Mouse (Mus musculus) Patski (cell line): ENCODE measurements at regions not wholly inside any gene's neighbourhood (a gene's known extent, or its start where the extent isn't known, plus 50 kb on each side); places are given as distances from the start of the nearest gene placed in this dataset.

Experiments
- ATAC-seq: fragments of 100-300 bp; one replicate; pipeline ENCODE4 v1.8.0; 2021
- CTCF ChIA-PET: fragments of 350-600 bp; sonication (Branson Sonifier 250); formaldehyde crosslinking; loops from one replicate; lab custom pipeline; 2022; ENCODE audit warnings: inconsistent platforms; lab: Charles Lee
- POLR2A ChIA-PET: fragments of 350-600 bp; sonication (Branson Sonifier 250); formaldehyde crosslinking; loops from one replicate; lab custom pipeline; 2022; ENCODE audit warnings: antibody characterized with exemption, inconsistent platforms; lab: Charles Lee
- DNase-seq: peaks from one replicate; pipeline ENCODE4 v3.0.0-alpha.2; 2011; ENCODE audit warnings: low read depth, low spot score
- H3K27me3 ChIP-seq: fragments of 371-371 bp; one replicate; pipeline ENCODE4 v1.5.1; 2021
- CTCF ChIP-seq: fragments of 100-300 bp; IDR thresholded peaks from one replicate; pipeline ENCODE4 v1.5.1; 2021
- in situ Hi-C: fragments of 300-500 bp; cut with MboI; formaldehyde crosslinking; loops from 3 replicates; pipeline ENCODE4 v1.11.1; 2018; ENCODE audit warnings: low pct_unique_long_range_greater_than_20kb, mixed read lengths

GRCm38 (mm10) chr14:24755426-24756117 lies 268.6 kb downstream of the Rps24 start:
- in situ Hi-C loops, result no loop called here
- DNase-seq, result no peak
- H3K27me3 ChIP-seq, result peaks cover 9% of the 10 kb centered on the region
- ChIA-PET POLR2A (interaction anchor here (0.6 kb wide), 1 partner anchor 186 kb away, joined by 3 read pairs; no protein-coding TSS in a partner anchor), CTCF (no interaction called here)
- TF ChIP-seq CTCF, result no peak
- no peak for ATAC-seq

GRCm38 (mm10) chr14:24757302-24757701 lies 270.4 kb downstream of the Rps24 start:
- peaks cover 4% of the 10 kb centered on the region for H3K27me3 ChIP-seq
- ATAC-seq (no peak), DNase-seq (no peak)
- no peak for TF ChIP-seq CTCF
- POLR2A ChIA-PET, result no interaction called here
- in situ Hi-C loops, result no loop called here
- CTCF ChIA-PET, result no interaction called here

- H3K27me3 ChIP-seq, result peaks cover 4% of the 10 kb centered on the region
- no peak for TF ChIP-seq CTCF
- in situ Hi-C loops, result no loop called here
- ChIA-PET POLR2A (no interaction called here), CTCF (no interaction called here)
- DNase-seq (no peak), ATAC-seq (no peak)
Observed at GRCm38 (mm10) chr14:24757843-24758242, 270.9 kb downstream of the Rps24 start.

GRCm38 (mm10) chr14:24760926-24761325 lies 274.0 kb downstream of the Rps24 start:
- in situ Hi-C loops, result no loop called here
- POLR2A ChIA-PET, result no interaction called here

GRCm38 (mm10) chr14:24762468-24763274 lies 275.7 kb downstream of the Rps24 start:
- ChIA-PET POLR2A (interaction anchor here (0.6 kb wide), 1 partner anchor 11 kb away, joined by 4 read pairs; no protein-coding TSS in a partner anchor), CTCF (no interaction called here)
- DNase-seq (no peak), ATAC-seq (no peak)
- no peak for TF ChIP-seq CTCF
- in situ Hi-C loops, result no loop called here
- no peaks in the 10 kb centered on the region for H3K27me3 ChIP-seq

More at GRCm38 (mm10) chr14:24760926-24761325, 274.0 kb downstream of the Rps24 start:
- H3K27me3 ChIP-seq, result no peaks in the 10 kb centered on the region
- DNase-seq, result no peak
- CTCF ChIA-PET, result no interaction called here
- no peak for ATAC-seq
- no peak for TF ChIP-seq CTCF

- TF ChIP-seq CTCF, result no peak
- no peak for DNase-seq
- ATAC-seq, result no peak
- no peaks in the 10 kb centered on the region for H3K27me3 ChIP-seq
- POLR2A ChIA-PET, result no interaction called here
- CTCF ChIA-PET, result no interaction called here
- in situ Hi-C loops, result no loop called here
Observed at GRCm38 (mm10) chr14:24763275-24763812, 276.4 kb downstream of the Rps24 start.

- no peak for TF ChIP-seq CTCF
- no peaks in the 10 kb centered on the region for H3K27me3 ChIP-seq
- DNase-seq, result no peak
- no peak for ATAC-seq
- ChIA-PET POLR2A (no interaction called here), CTCF (interaction anchor here (1.4 kb wide), 1 partner anchor 24 kb away, joined by 3 read pairs; no protein-coding TSS in a partner anchor)
- in situ Hi-C loops, result no loop called here
Observed at GRCm38 (mm10) chr14:24763845-24764244, 276.9 kb downstream of the Rps24 start.

- no peak for DNase-seq
- no peak for TF ChIP-seq CTCF
- POLR2A ChIA-PET, result no interaction called here
- CTCF ChIA-PET, result no interaction called here
- in situ Hi-C loops, result no loop called here
- no peak for ATAC-seq
- H3K27me3 ChIP-seq, result no peaks in the 10 kb centered on the region
Observed at GRCm38 (mm10) chr14:24766260-24766659, 279.3 kb downstream of the Rps24 start.

- POLR2A ChIA-PET, result no interaction called here
Observed at GRCm38 (mm10) chr14:24766690-24767089, 279.8 kb downstream of the Rps24 start.

GRCm38 (mm10) chr14:24767316-24767715 lies 280.4 kb downstream of the Rps24 start:
- POLR2A ChIA-PET, result no interaction called here
- H3K27me3 ChIP-seq, result peaks cover 3% of the 10 kb centered on the region
- in situ Hi-C loops, result no loop called here
- ATAC-seq (no peak), DNase-seq (no peak)
- TF ChIP-seq CTCF, result no peak
- CTCF ChIA-PET, result no interaction called here

More at GRCm38 (mm10) chr14:24766690-24767089, 279.8 kb downstream of the Rps24 start:
- DNase-seq (no peak), ATAC-seq (no peak)
- no peak for TF ChIP-seq CTCF
- CTCF ChIA-PET, result no interaction called here
- no peaks in the 10 kb centered on the region for H3K27me3 ChIP-seq
- in situ Hi-C loops, result no loop called here

- in situ Hi-C loops, result no loop called here
- ChIA-PET POLR2A (no interaction called here), CTCF (interaction anchor here (1.1 kb wide), 1 partner anchor 11 kb away, joined by 4 read pairs; no protein-coding TSS in a partner anchor)
- ATAC-seq, result no peak
- DNase-seq, result no peak
- H3K27me3 ChIP-seq, result peaks cover 4% of the 10 kb centered on the region
- no peak for TF ChIP-seq CTCF
Observed at GRCm38 (mm10) chr14:24767964-24768363, 281.0 kb downstream of the Rps24 start.
